Mouse (Mus musculus): ENCODE results near the gene Hs2st1.

DNA sequence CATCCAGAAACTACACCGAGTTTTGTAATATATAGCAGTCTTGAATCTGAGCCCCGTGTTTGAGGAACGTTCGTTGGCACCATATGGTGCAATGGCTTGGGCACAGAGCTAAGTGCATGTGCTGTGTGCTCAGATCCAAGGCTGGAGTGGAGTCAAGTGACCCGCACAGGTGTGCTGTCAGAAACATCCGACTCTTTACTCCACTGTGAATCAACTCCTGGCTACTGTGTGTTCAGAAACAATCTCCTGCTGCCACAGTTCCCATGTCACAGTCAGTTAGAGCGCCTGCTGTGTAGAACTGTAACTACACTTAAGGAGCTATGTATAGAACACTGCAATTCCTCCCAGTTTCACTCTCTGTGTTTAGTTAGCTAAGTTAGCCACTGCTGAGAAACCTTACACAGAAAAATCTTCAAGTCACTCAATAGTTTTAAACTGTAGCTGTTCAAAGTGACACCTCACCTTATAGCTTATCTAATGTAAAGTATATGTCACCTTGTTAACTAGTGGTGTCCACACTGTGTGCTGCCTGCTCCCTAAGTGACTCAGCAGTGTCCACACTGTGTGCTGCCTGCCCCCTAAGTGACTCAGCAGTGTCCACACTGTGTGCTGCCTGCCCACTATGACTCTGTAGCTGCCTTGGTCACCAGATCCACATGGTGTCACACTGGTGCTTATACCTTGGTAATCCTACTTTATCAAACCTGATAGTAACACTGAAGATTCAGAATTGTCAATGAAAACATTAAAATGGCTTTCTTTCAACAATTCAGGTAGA, 32.7 kb downstream of the Hs2st1 start:
- TF ChIP-seq EP300 (IDR thresholded peaks at IDR 0.05; ENCODE audit: low read depth) (no peak), CTCF (IDR thresholded peaks at IDR 0.05; ENCODE audit: low read depth) (no peak)
